Mouse (Mus musculus): ENCODE measurements at regions not wholly inside any gene's neighbourhood (a gene's known extent, or its start where the extent isn't known, plus 50 kb on each side); places are given as distances from the start of the nearest gene placed in this dataset.

DNA sequence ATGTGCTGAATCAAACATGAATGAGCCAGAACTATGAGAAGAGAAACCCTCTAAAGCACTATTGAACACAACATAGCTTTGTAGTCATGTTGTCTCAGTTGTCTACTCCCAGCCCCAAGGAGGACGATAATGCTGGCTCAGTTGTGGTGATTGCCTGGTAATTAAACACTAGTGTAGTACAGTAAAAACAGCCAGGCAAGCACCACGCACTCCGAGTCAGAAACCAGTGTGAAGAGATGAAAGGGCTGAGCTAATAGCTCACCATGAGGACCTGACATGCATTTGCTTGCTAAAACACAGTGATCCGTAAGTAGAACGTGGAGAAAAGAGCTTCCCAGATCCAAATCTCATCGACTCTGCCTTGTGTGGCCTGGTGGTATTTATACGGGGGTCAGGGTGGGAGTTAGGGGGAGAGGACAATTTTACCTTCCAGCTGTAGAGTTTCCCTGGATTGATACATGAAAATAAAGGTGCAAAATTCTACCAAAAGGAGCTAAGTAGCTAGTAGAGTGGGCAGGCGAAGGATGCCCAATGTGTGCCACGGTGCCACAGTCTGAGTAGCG is 80.0 kb upstream of the Otx2 start:
- DNase-seq (ENCODE audit: low spot score in 2 of 2) = no peak

DNA sequence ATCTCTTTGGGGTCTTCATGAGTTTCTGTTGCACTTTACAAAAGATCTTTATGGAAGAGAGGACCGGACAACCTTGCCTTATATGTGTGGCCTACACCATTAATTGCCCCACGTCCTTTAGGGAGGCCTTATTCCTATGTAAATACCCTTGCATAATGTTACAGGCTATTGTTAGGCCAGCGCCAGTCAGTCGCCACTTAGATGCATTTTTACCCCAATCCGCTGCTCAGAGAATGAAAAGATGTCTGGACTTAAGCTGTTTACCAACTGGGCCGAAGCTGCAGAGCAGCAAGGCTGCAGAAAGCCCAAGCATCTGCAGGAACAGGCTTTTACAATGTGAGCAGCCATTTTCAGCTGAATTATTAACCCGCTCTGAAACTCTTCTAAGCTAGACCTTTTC is 79.5 kb upstream of the Otx2 start:
- no peak for DNase-seq (ENCODE audit: low spot score in 2 of 2)

DNA sequence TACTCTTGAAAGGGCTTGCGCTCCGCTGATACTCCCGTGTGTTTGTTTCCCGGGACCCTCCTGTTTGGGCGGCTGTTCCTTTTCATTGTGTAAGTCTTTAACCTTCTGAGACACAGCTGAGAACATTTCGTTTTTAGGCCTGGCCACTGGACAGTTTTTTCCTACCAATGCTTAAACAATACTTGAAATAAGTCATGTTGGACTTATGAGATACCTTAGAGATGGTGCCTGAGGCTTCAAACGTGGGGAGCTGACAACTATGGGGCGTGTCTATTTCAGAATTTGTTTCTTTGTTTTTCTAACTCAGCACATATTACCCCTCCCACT is 78.9 kb upstream of the Otx2 start:
- no peak for DNase-seq (ENCODE audit: low spot score in 2 of 2)

DNA sequence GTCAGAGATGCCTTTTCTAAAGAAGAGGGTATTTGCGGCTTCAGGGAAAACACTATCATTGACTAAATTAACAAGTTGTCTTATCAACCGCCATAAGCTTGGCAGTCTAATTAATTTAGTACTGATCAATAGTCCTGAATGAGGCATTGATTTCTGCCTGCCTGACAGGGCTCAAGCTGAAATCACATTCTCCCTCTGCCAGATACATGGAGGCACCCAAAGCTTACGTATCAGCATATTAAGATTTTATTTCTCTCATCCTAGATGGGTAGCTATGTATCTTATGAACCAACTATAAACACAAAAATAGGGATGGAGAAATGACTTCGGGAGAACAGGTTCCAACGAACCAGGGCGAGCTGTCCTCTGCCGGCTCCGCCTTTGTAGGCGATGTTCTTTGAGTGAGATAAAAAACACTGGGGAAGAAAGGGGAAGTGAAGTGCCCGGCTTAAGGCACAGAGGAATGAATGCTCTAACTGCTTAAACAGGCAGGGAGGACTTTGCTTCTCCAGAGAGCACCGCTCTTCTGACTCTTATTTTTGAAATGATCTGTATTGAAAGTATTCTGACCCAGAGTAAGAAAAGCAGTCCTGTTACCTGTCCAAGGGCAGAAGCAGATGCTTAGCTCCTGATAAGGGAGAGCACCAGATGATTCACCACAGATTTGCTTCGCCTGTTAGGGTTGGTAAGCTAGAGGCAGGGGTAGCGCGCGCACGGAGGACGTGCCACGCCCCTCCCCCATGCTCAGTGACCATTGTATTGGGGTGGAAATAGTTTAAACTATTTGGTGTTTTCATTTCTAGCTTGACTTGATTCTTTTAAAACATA is 78.3 kb upstream of the Otx2 start:
- DNase-seq (ENCODE audit: low spot score in 2 of 2) = no peak

DNA sequence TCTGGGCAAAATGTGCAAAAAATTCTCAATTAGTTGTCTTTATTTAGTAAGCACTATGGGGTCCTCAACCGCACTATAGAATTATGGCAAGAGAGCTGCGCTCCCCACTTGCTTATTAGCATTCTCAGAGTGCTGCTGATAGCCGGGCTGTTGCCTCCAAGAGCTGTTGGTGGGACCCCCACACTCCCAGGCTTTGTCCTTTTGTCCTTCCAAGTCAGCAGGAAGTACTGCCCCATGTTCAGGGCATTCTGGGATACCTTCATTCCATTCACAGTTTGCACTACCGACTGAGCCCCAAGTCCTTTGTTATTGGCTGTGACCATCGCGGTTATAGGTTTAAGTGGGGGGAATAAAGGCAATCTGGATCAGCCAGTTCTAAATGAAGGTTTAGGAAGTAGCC is 77.4 kb upstream of the Otx2 start:
- DNase-seq (ENCODE audit: low spot score in 2 of 2) = no peak

DNA sequence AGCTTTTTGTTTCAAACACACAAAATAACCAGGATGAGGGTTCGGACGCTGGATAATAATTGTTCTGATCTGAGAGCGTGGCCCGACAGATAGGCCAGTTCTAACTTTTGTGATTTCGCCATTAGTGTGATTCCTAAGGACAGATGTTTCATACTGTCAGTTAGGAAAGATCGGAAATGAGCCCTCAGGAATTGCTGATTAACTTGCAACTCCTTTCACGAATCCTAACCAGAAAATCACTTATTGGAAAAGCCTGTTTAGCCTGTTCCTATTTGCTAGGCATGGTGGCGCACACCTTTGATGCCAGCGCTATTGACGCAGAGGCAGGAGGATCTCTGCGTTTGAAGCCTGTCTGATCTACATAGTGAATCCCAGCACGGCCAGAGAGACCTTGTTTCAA is 75.4 kb upstream of the Otx2 start:
- DNase-seq (ENCODE audit: low spot score in 2 of 2) = no peak

DNA sequence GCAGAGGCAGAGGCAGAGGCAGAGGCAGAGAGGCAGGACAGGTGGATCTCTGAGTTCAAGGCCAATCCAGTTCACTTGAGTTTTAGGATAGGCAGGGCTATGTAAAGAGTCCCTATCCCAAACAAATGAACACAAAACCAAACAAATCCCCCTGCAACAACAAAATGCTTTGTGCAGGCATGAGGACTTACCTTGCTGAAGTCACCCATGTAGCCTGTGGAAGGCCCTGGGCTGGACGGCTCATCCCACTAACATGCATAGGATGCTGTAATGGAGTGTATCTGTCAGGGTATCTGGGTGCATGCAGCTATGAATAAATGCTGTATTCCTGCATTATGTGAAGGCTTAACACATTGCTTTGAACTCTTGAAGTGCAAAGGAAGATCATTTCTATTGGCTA is 74.3 kb upstream of the Otx2 start:
- DNase-seq (ENCODE audit: low spot score in 2 of 2) = no peak

DNA sequence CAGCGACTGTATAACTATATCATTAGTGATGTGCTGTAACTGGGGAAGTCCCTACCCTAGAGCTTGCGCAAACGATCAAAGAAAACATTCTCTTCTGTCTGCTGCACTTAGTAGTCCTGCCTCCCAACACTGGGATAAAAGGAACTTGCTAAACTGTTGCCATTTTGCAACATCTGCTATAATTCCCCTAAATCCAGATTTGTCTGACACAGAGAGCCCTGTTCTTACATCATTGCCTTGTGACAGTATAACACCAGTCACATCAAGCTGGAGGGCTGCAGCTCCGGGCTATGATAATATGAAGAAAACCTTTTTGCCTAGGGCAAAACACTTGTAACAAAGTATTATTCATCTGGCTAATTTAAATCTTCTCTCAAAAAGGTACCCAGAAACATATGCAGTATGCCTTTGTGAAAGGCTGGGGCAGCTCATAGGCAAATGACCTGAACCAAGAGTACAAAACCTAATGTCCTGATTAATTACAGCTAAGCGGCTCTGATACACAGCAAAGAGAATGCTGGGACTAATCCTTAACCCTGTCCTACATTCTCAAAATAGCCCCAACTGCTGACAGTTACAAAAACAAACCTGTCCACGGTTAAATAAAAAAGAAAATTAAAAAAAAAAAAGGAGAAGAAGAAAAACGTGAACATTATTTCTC is 67.5 kb upstream of the Otx2 start:
- no peak for DNase-seq (ENCODE audit: low spot score in 2 of 2)

DNA sequence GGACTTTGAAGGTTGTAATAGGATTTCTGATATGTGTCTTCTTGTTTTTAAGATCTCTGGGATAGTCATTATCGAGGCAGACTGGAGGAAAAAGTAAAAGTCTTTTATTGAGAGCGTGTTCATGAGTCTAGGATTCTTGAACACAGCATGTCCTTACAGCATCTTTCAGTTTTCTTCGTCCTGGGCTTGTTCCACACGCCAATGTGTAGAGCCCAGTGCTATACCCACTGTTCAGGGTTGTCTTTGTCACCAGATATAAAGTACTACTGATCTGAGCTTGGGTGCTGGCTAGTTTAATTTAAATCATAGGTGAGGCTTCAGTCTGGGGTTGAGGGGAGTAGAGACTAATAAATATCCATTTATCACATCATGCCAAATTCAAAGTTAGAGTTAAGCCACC is 65.5 kb upstream of the Otx2 start:
- DNase-seq (ENCODE audit: low spot score in 2 of 2) = no peak

DNA sequence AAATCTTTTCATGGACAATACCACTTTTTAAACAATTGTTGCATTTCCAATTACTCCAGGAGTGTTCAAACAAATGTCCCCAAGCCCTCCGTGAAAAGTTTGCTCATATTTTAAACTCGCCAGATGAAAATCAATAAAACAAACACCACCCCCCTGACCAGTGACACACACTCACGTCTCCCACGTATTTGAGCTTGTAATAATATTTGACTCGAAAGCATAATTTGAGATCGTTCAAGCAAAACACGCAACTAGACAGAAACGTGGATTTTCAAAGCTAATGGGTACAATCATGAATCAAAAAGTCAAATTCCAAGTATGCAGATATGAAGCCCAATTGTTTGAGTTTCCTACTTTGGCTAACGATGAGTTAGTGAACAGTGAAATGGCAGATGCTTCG is 65.0 kb upstream of the Otx2 start:
- DNase-seq (ENCODE audit: low spot score in 2 of 2) = no peak

DNA sequence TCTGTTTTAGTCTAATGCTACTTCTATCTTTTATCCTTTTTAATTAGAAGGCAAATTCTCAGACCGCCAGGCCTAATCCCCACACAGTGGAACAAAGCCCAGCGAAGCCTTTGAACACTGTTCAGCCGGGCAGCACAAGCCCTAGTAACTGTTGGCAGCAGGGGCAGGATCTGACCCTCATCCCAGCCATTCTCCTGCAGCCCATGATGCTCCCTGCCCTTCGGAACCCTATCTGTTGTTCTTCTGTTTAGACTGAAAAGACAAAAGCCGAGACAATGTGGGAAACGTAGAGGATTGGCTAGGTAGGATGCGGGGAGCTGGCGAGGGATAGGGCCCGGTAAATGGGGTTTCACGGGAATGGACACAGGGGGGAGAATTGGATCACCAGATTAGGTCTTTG is 64.6 kb upstream of the Otx2 start:
- DNase-seq (ENCODE audit: low spot score in 2 of 2) = no peak

DNA sequence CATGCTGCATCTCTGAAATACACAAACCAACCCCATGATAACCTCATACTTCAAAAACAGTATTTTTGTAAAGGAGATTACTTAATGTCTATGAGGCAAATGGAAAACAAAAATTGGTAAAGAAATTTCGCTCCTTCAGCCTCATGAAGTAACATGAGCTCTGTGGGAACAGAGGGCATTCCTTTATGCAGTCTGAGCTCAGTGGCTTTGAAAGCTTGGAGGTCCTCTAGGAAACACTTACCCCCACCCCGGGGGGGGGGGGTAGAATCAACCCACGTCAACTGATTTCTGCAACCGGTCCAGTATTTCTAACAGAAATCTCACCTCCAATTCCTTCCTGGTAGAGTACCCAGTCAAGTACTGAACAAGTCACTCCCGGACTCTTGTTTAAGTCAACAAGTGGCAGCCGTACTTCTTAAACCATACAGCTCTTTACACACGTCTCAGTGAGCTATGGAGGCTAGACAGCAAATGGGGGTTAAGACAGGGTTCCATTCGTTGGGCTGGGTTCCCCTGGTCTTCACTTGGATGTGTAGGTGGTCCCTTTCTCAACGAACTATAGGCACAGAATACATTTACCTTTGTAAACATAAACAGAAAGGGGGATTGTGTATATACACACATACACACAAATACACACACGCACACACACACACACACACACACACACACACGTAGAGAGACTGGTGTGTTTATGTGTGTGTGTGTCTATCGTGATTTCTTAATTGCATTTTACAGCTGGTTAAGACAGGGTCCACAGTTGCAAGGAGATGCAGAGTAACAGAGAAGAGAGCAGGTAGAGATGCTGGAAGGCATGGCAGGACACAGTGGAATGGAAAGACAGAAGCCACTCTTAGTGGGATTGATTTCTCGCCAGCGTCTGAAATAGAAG is 63.6 kb upstream of the Otx2 start:
- no peak for DNase-seq (ENCODE audit: low spot score in 2 of 2)

DNA sequence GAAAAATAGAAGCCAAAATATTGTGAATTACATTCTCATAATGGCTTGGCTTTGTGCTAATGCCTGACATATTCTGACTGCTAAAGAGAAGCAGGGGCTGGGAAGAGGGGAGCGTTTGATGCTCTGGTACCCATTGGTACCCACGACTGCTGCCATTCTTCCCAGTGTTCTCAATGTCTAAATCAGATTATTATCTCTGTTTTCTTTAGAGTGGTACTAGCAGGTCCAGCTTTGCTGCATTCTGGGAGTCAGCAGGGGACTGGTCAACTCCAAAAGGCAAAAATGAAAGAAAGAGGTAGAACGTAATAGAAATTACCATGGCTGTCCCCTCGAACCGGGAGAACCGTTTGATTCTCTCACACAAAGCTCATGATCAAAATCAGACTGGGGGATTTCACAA is 62.6 kb upstream of the Otx2 start:
- no peak for DNase-seq (ENCODE audit: low spot score in 2 of 2)

DNA sequence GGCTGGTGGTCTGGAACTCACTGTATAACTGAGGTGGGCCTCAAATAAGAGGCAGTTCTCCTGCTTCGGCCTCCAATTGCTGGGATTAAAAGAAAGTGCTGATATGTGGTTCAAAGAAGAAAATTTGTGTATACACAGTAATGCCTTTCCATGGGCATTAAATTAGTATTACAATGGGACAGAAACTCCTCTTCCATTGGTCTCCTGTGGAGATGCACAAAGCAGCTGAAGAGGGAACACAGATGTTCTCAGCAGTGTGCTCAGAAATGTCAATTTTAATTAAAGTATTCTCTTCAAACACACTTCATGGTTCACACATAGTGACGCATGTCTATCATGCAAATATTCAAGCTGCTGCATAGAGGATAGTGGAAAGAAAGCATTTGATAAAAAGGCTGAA is 56.4 kb upstream of the Otx2 start:
- DNase-seq (ENCODE audit: low spot score in 2 of 2) = no peak
